Mouse (Mus musculus) kidney, postnatal 36 days (tissue): ENCODE data around the gene Dnpep.

Experiments used
- DNase-seq, 2 experiments: peaks; one replicate each; pipeline ENCODE4 v3.0.0; 2021 to 2022; ENCODE audit warnings: mixed read lengths in 2 of 2

The Dnpep gene

GRCm38 (mm10) chr1:75317241-75318201, at the start of gene Dnpep:
Gene Dnpep, minus strand, starts transcription at chr1:75317990.
- peak; percentile 100 for DNase-seq

GRCm38 (mm10) chr1:75365510-75366137, 47.8 kb upstream of the Dnpep start:
- no peak for DNase-seq

- no peak for DNase-seq
Observed at GRCm38 (mm10) chr1:75363868-75364267, 46.1 kb upstream of the Dnpep start.

GRCm38 (mm10) chr1:75361750-75362149, 44.0 kb upstream of the Dnpep start:
- DNase-seq, result peak; percentile 31

GRCm38 (mm10) chr1:75361123-75361522, 43.3 kb upstream of the Dnpep start:
- DNase-seq, result no peak

- peak; percentile 53 to 62 for DNase-seq
Observed at GRCm38 (mm10) chr1:75360112-75361031, 42.6 kb upstream of the Dnpep start, which contains the start of gene Des. Gene Des, plus strand, starts transcription at chr1:75360329.

- DNase-seq, result no peak
Observed at GRCm38 (mm10) chr1:75359346-75359745, 41.6 kb upstream of the Dnpep start.

- no peak for DNase-seq
Observed at GRCm38 (mm10) chr1:75358009-75358408, 40.2 kb upstream of the Dnpep start.

- DNase-seq, result peak; percentile 73 to 80
Observed at GRCm38 (mm10) chr1:75357261-75357660, 39.5 kb upstream of the Dnpep start.

GRCm38 (mm10) chr1:75349275-75349674, 31.5 kb upstream of the Dnpep start:
- DNase-seq, result no peak

- DNase-seq, result no peak
Observed at GRCm38 (mm10) chr1:75347279-75347678, 29.5 kb upstream of the Dnpep start.

- DNase-seq, result peak in 1 of 2 experiments; percentile 22
Observed at GRCm38 (mm10) chr1:75345036-75345935, 27.5 kb upstream of the Dnpep start.

- DNase-seq, result peak; percentile 33 to 52
Observed at GRCm38 (mm10) chr1:75344291-75345035, 26.7 kb upstream of the Dnpep start.

- DNase-seq, result peak; percentile 66 to 68
Observed at GRCm38 (mm10) chr1:75342874-75343416, 25.2 kb upstream of the Dnpep start.

GRCm38 (mm10) chr1:75340519-75340918, 22.7 kb upstream of the Dnpep start:
- no peak for DNase-seq

GRCm38 (mm10) chr1:75339337-75339736, 21.5 kb upstream of the Dnpep start:
- no peak for DNase-seq

GRCm38 (mm10) chr1:75338091-75338694, 20.4 kb upstream of the Dnpep start:
- DNase-seq, result no peak

GRCm38 (mm10) chr1:75337097-75337496, 19.3 kb upstream of the Dnpep start:
- no peak for DNase-seq

- no peak for DNase-seq
Observed at GRCm38 (mm10) chr1:75336461-75336860, 18.7 kb upstream of the Dnpep start.

- no peak for DNase-seq
Observed at GRCm38 (mm10) chr1:75331271-75331670, 13.5 kb upstream of the Dnpep start.
